Mouse (Mus musculus) CD8-positive naive resting alpha-beta T cell, adult 2 months (primary cell): ENCODE data around the gene Csf1.
"Not testable (repeated sequence)": the region's sequence is repeated elsewhere in the genome, so short reads cannot be mapped to it uniquely, and the experiment has no call there.

Experiments used
- DNase-seq, 2 experiments: peaks; one replicate each; pipeline ENCODE4 v3.0.0; 2022; ENCODE audit warnings: low read depth in 2 of 2, low spot score in 2 of 2

Gene Csf1

DNA sequence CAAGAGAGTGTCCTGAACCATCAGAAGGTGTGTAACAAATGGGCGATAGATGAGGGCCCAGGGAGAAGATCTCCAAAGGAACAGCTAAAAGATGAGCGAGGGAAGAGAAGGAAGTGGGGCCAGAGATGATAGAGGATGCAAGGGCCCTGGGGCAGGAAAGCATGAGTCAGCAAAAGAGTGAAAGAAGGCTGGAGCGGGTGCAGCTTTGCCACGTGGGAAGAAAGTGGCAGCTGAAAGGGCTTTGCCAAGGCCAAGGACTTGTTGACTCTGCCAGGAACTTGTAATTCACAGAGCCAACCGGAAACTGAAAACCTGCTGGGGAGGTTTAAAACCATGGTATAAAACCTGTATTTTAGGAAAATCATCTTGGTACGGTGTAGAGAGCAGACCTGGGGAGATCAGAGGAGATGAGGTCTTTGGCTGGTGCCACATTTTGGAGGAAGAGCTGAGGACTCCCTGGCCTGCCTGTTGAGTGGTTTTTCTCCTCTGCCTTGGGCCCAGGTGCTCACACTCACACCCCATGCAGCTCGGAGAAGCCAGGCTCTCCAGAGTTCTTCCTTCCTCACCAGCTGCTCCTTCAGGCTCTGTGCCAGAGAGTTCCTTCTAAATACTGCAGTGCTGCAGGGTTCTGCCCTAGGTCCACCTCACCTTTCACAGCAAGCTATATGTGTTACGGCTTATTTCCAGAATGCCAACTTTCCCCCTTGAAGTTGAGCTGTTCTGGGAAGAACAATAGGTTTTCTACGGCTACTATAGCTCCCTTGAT, 9.3 kb downstream of the Csf1 start:
- no peak for DNase-seq

DNA sequence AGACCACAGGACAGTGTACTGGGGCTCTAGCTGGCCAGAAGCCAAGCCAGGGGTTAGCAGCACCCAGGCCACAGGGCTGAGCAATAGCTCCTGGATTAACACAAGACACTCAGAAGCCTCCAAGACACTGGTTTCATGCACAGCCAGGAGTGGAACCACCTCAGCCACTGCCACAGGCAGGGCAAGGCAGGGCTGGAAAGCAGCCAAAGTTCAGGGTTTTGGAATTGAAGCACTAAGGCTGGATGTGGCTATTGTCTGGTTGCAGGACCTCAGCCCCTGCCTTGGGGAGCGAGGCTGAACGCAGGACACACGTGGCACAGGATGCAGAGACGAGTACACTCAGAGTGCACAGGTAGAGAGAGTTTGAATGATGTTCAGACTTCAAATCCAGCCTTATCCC, 10.8 kb downstream of the Csf1 start:
- DNase-seq = no peak

DNA sequence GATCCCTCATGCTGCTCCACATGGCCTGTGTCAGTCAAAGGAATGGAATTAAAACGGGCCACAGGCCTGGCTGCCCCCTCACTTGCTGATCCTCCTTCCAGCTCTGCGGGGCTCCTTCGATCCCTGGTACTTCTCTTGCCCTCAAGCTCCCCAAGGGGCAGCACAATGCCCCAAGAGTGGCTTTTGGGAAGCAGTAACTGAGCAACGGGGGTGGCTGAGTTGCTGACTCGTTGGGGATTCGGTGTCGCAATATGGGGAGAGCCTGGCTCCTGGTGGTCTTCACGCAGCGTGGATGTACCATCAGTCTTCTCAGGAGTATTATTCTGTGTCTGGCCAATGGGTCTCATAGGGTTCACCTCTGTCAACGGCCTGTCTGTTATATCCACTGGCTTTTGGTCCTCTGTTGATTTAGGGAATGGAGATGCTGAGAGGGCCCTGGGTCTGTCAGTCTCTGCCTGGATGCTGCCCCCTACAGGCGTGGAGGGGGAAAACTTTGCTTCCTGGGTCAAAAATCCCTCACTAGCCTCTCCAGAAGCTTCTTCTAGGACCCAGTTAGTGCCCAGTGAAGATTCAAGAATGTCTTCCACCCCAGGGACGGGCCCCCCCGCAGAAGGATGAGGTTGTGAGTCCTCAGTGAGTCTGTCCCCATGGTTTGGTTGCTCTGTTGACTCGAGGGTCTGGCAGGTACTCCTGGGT, 11.9 kb downstream of the Csf1 start:
- no peak for DNase-seq

DNA sequence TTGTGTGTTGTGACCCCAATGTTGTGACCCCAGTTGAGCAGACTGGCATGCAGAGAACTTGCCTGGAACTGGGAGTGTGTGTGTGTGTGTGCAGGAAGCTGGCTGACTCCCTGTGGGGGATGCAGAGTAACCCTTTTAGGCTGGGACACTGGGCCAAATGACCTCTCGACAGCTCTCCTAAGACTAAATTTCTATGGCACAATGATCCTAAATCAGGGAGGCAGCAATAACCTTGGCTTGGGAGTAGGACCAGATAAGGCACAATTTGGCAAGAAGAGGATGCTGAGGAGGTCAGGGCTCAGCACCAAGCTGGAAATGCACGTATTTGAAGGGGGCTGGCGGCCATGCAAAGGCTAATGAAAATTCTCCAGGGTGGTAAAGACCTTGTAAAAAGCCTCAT, 14.2 kb downstream of the Csf1 start:
- no peak for DNase-seq

DNA sequence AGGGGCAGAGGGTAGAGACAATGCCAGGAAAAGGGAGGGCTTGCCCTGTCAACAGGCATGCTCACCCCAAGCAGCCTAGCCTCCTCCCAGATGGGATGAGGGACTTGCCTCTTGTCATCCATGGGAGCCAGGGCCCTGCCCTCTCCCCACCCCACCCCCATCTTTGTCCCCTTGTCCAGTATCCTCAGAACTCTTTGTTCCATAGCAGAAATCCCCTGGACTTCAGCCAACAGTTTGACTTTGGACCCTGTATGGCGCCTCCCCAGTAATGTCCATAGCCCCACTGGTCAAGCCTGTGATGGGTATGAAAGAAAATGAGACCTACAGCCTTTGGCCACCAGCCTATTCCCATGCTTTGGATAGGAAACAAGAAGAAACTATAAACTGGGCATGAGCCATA, 16.6 kb downstream of the Csf1 start:
- no peak for DNase-seq

DNA sequence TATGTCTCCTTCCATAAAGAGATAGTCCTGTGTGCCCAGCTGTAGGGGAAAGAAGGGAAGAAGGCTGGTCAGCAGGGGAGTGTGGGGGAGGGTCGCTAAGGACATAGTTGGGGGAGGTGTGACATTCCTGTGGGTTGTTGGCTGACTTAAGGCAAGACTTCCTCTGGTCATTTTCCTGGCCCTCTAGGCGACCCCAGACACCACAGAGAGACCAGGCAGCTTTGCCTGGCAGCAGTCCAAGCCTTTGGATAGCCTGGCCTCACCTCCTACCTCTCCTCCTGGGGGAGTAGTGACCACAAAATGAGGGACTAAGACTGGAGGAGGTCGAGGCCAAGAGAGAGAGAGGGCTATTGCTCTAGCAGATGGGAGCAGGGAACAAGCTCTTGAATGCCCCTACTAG, 17.2 kb downstream of the Csf1 start:
- DNase-seq = no peak

DNA sequence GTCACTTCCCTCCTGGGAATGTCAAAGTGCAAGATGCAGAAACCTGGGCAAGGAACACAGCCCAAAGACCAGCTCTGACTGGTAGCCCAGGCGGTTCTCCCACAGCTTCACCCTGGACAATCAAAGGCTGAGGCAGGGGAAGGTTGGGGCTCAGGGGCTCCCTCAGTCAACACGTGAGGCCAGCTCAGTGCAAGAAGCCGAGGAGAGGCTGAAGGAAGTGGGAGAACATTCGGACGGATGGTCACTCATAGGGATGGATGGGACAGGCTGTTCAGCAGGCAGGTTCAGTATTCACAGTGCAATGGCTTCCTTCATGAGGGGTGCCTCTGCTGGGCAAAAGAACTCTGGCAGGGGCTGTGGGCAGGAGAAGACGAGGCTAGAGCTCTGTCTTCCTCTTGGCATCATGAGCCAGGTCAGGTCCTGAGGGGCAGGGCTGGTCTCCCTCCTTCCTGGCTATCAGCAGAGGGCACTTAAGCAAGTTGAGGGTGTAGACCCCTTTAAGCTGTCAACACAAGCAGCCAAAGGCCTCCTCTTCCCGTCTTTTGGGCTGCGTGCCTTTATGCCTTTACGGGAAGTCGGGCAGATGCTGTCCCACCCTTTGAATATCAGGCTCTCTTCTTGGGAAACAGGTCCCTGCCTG, 18.1 kb downstream of the Csf1 start:
- no peak for DNase-seq

DNA sequence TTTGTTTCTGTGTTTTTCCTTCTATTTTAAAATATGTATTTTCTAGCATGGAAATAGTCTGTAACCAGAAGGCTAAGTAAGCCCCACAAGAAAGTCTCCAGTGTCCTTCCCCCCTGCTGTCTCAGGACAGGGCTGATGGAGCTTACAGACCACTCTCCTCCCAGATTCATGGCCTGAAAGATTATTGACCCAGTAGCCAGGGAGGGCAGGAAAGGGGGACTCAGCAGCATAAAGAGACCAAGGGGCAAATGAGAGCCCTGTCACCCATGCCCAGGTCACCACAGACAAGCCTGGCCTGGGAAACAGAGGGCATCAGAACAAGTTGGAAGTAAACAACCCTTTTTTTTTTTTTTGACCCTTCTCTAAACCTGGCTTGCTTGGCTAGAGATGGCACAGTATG, 18.9 kb downstream of the Csf1 start:
- no peak for DNase-seq

DNA sequence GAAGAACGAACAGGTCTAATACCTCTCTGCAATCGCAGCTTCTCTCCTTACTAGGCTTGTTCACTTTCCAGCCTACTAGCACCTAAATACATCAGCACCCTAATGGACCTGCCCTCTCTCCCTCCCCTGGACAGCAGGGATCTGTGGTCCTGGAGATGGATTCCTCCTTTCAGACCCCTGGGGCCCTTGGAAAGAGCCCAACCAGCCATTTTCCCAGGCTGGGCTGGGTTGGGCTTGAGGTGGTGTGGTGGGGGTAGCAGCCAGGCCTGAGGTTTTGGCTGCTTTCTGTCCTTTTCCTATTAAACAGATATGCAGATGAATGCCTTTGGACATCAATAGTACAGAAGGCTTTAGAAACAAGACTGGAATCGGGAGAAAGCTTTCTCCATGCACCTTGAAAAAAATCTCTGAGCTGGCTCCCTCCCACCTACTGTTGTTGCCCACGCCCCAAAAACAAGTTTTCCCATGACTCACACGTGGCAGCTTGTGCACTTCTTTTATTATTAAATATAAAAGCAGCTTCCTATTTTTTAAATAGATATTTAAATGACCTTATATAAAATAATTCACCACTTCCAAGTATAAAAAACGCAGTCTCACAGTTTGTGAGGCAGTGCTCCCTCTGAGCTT, 19.6 kb downstream of the Csf1 start:
- DNase-seq = no peak

DNA sequence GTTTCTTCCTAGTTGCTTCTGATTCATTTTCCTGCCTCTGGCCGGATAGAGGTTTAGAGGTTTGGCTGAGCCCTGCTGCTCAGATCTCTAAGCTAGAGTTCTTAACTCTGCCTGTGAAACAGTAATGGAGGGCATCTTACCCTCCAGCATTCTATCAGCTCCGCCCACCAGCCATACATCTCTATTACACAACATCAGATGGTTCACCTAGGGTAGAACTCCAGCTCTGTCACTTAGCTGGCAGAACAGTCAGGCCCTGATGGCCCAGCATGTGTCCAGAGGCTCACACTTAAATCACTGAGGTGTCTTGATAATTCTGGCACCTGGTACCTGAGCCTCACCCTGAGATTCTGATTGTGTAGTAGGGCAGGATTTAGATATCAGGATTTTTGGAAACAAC, 20.3 kb downstream of the Csf1 start:
- DNase-seq = no peak

DNA sequence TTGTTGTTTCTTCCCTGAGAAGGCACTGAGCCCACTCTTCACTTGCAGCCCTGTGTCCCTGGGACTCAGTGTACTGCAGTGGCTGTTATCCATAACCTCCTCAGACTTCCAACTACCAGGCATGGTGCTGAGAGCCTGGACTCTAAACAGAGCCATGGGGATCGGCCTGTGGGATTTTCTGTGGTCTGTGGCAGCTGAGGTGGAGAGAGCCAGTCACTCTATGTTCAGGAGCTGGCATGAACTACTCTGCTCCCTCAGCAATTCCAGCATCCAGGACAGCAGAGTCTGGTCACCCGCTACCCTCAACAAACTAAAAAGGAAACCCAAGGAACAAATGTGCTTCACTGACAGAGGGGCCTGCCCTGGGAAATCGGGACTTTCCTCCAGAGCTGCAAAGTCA, 20.8 kb downstream of the Csf1 start:
- no peak for DNase-seq

DNA sequence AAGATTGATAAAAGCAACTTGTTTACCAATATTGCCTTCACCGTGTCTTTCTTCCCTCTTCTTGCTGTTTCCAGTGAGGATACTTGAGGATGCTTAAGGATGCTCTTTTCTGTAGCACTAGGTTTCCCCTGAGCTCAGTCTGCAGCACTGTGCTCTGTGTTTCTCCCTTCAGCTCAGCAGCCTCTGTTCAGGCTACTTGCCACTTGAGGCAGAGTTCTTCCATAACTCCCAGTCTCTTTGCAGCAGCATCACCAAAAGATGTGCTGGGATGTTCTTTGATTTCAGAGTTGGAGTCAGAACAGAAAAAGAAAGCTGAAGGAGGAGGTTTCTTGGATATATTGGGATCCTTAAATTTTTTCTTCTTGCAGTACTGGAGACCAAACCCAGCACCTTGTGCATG, 21.6 kb downstream of the Csf1 start:
- no peak for DNase-seq

DNA sequence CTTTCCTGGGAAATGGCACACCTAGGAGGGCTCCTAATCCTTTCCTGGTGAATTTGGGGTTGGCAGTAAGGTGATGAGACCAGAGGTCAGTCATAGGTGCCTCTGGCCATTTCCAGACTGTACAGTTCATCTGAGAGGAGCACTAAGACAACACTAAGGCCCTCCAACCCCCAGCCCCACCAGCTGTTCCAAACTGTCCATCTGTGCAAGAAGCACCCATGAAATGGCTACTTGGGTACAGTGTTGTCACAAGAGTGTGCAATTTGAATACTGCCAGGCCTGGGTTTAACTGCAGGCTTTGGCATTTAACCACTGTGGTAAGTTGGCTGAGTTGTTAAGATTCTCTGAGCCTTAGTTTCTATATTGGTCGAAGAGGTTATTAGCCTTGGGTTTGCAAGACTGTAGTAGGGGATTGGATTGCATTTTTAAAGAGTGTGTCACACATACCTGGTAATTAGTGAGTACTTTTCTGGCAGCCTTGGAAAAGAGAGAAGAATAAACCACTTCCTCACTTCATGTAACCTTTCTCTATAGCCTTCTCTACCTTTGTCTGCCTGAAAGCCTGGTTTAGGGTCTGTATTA, 22.6 kb downstream of the Csf1 start:
- DNase-seq = no peak

DNA sequence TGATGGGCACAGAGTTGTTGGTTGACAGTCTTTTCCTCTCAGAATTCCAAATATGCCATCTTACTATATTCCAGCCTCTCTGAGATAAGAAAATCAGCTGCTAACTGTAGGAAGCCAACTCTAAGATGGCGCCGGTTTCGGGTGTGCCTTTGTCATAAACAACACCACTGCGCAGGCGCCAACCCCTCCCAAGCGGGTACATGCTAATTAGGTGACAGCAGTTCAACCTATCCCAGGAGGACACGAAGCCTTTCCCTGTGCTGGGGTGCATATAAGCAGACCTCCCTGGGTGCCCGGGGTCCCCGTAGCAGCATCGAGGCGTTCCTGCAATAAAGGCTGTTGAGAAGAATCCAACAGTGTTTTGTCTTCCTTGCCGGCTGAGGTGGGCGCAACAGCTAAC, 24.6 kb downstream of the Csf1 start:
- DNase-seq = not testable (repeated sequence)

DNA sequence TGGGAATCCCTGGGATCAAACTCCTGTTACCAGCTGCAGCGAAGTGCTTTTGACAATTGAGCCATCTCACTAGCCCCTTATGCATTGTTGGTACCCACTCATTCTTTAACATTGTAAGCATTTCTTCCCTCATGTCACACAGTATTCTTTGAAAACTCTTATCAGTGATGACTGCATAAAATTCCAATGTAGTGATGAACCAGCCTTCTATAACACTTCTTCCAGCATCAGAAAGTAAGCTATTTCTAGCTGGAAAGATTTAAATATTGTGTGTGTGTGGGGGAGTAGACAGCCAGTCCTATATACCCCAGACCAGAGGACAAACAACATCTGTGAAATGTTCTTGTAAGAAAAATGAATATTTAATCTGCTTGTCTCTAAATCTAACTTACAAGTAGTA, 26.9 kb downstream of the Csf1 start:
- no peak for DNase-seq

DNA sequence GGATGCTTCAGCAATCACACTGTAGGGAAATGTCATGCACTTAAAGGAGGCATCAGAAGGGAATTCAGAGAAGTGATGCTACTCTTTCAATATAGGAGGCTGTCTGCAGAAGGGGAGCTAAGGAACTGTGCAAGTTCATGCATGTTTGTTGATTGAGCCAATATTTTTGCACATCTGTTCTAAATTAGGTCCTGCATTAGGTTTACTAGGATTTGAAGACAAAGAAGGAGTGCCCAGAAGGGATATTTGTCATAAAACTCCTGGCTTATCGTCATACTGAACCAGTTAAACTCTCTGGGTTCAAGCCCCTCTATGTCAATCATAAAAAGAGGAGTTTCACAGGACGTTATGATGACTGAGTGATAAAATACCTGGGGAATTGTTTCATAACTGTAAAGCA, 30.0 kb downstream of the Csf1 start:
- no peak for DNase-seq

DNA sequence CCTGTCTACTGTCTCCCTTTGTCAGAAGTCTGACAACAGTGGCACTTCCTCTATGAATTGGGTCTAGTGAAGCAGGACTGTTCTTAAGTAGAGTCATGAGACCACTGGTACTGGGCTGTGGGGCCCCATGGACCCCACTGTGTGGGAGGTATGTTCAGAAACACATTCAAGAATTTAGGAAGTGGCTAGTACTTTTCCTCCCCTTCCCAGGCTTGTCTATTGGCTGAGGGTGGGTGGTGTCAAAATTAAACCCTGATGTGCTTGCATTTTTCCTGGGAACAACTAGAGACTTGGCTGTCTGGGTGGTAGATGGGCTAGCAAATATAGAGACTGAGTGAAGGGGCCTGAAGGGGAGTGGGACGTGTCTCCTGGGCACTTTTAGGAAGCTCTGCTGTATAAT, 31.8 kb downstream of the Csf1 start:
- no peak for DNase-seq

DNA sequence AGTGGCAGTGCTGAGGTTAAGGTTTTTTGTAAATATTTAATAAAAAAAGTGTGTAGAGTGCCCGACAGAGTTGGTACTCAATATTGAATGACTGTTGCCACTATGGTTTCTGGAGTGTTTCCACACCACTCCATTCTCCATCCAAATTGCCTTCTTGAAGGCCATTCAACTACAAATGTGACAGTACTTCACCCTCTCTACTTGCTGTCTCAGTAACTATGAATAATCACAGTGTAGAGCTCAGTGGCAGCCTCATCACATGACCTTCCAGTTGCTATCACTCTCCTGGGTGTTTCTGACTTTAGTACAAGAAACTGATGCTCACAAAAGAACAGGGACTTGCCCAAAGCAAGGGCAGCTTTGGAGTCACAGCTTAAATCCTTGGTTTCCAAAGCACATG, 44.3 kb downstream of the Csf1 start:
- DNase-seq = no peak

DNA sequence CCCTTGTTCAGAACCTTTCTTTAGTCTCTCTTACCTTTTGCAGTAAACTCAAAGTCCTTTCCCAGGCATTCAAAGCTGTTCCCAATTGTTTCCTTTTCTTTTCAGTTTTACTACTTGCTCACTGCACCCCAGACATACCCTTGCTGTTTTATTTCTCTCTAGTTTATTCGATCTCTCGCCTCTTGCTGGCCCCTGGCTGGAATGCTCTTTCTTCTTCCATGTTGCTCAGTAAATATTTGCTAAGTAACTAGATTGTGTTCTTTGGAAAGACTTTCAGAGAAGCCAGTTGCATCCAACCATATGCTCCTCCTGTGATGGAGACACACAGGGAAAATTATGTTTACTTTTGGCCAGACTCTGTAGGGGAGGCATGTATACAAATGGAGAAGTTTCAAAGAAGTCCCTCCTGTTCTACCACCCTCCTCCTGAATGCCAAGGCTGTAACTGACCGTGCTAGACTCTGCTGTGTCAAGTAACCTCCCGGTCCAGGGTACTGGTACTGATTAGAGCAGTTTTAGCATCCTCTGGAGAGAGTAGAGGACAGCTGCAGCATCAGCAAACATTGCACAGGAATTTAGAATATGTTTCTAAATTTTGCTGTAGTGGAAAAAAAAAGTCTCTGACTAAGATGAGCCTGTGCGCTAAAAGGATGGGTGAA, 45.9 kb downstream of the Csf1 start:
- no peak for DNase-seq

DNA sequence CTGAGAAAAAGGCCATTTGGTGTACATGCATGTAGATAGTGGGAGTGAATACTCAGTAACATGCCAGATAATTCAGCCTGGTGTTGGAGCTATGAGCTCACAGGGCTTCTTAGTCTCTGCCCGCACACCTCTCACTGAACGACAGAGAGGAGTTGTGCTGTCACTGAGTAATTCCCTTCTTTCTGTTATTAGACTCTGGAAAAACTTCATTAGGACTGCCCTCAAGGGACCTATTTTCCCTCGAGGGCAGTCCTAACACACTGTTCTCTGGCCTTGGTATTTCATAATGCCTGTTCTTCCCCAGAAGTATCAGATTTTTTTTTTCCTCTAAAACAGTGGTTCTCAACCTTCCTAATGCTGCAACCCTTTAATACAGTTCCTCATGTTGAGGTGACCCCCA, 48.2 kb downstream of the Csf1 start:
- DNase-seq = no peak

DNA sequence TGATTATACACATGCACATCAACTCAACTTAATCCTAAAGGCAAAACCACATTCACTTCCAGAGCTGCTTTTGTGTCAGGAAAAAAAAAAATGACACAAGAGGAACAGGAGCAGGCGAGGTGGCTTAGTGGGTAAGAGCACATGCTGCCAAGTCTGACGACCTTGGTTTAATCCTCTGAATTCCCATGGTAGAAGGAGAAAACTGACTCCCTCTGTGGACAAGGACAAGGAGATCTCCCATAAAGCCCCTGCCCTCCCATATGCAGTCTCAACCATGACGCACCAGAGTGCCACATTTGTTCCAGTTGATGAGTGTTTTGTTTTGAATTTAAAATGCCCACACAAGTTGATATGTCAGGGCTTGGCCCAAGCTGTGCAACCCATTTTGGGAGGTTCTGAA, 51.1 kb downstream of the Csf1 start:
- DNase-seq = no peak
